Mouse (Mus musculus): ENCODE results near the gene Htr5b. TPM values are rescaled to one million over a fixed set of nuclear protein-coding genes. Genes with fewer than 3 reads are reported as not detected.
A peak's percentile ranks its signal among the peaks of the same experiment; 100 is the strongest.

The Htr5b gene
- polyA plus RNA-seq, 1 experiment from 2014 or later = not detected

DNA sequence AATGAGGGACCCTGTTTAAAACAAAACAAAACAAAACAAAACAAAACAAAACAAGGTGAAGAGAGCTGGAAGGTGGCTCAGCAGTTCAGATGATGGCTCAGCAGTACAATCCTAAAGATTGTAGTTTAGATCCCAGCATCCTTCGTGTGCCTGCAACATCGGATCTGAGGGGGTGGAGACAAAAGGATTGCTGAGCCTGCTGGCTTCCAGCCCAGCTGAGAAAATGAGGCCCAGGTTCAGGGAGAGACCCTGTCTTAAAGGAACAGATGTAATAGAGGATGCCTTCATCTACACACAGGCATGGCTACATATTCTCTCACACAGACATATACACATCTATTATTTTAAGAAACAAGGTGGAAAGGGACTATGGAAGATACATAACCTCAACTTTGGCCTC, 17.1 kb downstream of the Htr5b start:
- H3K4me3 ChIP-seq (ENCODE audit: low read depth, low read length) = no peak overlapping the region
- no peak overlapping the region for H3K4me2 ChIP-seq (ENCODE audit: low read length)
- H3K9ac ChIP-seq (ENCODE audit: low read length) = no peak overlapping the region
- no peaks in the 10 kb centered on the region for H3K4me1 ChIP-seq (replicated peaks; ENCODE audit: control insufficient read depth, insufficient read depth, low read length)
- DNase-seq (ENCODE audit: low spot score) (no peak), ATAC-seq (replicated peaks; ENCODE audit: low FRiP score, low TSS enrichment, low read depth) (no peak)
- no peaks in the 10 kb centered on the region for H3K27me3 ChIP-seq (replicated peaks; ENCODE audit: control insufficient read depth, insufficient read depth, low read length)
- H3K36me3 ChIP-seq (ENCODE audit: control insufficient read depth, insufficient read depth, low read length) = no peaks in the 10 kb centered on the region
- WGBS = 40% methylated on average over 2 of the region's 2 CpGs
- no peaks in the 10 kb centered on the region for H3K9me3 ChIP-seq (ENCODE audit: control insufficient read depth, low read length)
- H3K27ac ChIP-seq (ENCODE audit: low read depth) = no peak overlapping the region

DNA sequence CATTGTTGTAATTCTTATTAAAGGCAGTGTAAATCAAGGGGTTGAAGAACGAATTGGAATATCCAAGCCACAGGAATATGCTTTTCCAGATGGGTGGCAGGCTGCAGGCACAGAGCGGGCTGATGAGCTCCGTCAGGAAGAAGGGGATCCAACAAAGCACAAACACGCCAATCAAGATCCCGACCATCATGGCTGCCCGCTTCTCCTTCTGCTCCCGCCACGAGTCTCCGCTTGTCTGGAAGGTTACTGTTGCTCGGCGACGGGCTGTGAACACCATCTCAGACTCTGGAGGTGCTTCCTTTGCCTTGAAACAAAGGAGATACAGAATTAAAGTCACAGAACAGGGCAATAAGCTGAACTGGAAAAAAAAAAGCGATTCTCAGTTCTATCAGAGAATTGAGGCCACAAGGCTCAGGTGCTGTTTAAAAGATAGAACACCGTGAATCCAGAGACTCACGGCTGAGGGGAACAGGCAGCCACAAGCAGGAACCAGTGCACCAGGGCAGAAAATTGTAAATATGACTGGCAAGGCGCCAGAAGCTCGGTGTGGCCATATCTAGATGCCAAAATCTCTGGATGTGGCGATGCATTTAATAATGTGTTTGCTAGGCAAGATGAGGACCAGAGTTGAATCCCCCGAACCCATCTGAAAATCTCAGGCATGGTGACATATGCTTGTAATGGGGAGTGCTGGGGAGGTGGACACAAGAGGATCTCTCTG, 17.7 kb downstream of the Htr5b start:
- Histone ChIP-seq H3K4me2 (ENCODE audit: low read length) (no peak overlapping the region), H3K4me1 (replicated peaks; ENCODE audit: control insufficient read depth, insufficient read depth, low read length) (no peaks in the 10 kb centered on the region), H3K36me3 (ENCODE audit: control insufficient read depth, insufficient read depth, low read length) (no peaks in the 10 kb centered on the region), H3K4me3 (ENCODE audit: low read depth, low read length) (no peak overlapping the region), H3K27me3 (replicated peaks; ENCODE audit: control insufficient read depth, insufficient read depth, low read length) (no peaks in the 10 kb centered on the region), H3K9me3 (ENCODE audit: control insufficient read depth, low read length) (no peaks in the 10 kb centered on the region), H3K27ac (ENCODE audit: low read depth) (no peak overlapping the region), H3K9ac (ENCODE audit: low read length) (no peak overlapping the region)
- DNase-seq (ENCODE audit: low spot score) = no peak
- 87% methylated on average over 19 of the region's 19 CpGs for WGBS
- no peak for ATAC-seq (replicated peaks; ENCODE audit: low FRiP score, low TSS enrichment, low read depth)

DNA sequence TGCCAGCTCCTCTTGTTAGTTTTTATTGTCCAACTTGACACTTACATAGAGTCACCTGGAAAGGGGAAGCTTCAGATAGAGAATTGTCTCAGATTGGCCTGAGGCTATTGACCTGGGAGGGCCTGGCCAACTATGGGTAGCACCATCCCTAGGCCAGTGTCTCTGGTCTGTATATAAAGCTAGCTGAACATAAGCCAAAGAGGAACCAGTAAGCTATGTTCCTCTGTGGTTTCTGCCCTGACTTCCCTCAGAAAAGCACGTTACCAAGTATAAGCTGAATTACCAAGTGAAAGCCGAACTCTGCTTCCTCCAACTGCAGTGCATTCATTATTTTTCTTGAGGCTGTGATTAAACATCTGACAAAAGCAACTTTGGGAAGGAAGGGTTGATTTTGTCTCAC, 19.5 kb downstream of the Htr5b start:
- Histone ChIP-seq H3K4me3 (ENCODE audit: low read depth, low read length) (no peak overlapping the region), H3K36me3 (ENCODE audit: control insufficient read depth, insufficient read depth, low read length) (no peaks in the 10 kb centered on the region), H3K4me2 (ENCODE audit: low read length) (no peak overlapping the region), H3K27ac (ENCODE audit: low read depth) (no peak overlapping the region), H3K9ac (ENCODE audit: low read length) (no peak overlapping the region), H3K4me1 (replicated peaks; ENCODE audit: control insufficient read depth, insufficient read depth, low read length) (no peaks in the 10 kb centered on the region), H3K9me3 (ENCODE audit: control insufficient read depth, low read length) (no peaks in the 10 kb centered on the region), H3K27me3 (replicated peaks; ENCODE audit: control insufficient read depth, insufficient read depth, low read length) (no peaks in the 10 kb centered on the region)
- WGBS = 83% methylated on average over 2 of the region's 2 CpGs
- DNase-seq (ENCODE audit: low spot score) (no peak), ATAC-seq (replicated peaks; ENCODE audit: low FRiP score, low TSS enrichment, low read depth) (no peak)

DNA sequence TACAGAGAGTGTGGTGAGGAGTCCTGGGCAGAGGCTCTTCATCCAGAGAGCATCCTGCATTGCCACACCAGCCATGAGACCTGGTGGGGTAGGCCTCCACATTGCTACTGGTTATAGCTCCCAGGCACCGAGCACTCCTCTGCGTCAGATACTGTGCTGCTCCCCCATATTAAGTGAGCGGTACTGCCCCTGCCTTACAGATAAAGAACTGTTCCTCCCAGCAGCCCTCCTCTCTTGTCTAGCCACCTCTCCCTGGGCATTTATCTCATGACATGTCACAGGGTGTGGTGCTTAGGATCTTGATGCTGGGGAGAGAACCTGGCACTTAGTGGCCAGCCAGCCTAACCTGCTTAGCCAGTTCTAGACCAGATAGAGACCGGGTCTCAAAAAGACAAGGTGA, 31.2 kb downstream of the Htr5b start:
- Histone ChIP-seq H3K27me3 (replicated peaks; ENCODE audit: control insufficient read depth, insufficient read depth, low read length) (no peaks in the 10 kb centered on the region), H3K36me3 (ENCODE audit: control insufficient read depth, insufficient read depth, low read length) (peaks cover 60% of the 10 kb centered on the region), H3K4me1 (replicated peaks; ENCODE audit: control insufficient read depth, insufficient read depth, low read length) (no peaks in the 10 kb centered on the region), H3K4me3 (ENCODE audit: low read depth, low read length) (no peak overlapping the region), H3K9ac (ENCODE audit: low read length) (no peak overlapping the region), H3K9me3 (ENCODE audit: control insufficient read depth, low read length) (no peaks in the 10 kb centered on the region), H3K27ac (ENCODE audit: low read depth) (no peak overlapping the region), H3K4me2 (ENCODE audit: low read length) (no peak overlapping the region)
- DNase-seq (ENCODE audit: low spot score) (no peak), ATAC-seq (replicated peaks; ENCODE audit: low FRiP score, low TSS enrichment, low read depth) (no peak)
- WGBS = 94% methylated on average over 4 of the region's 4 CpGs

DNA sequence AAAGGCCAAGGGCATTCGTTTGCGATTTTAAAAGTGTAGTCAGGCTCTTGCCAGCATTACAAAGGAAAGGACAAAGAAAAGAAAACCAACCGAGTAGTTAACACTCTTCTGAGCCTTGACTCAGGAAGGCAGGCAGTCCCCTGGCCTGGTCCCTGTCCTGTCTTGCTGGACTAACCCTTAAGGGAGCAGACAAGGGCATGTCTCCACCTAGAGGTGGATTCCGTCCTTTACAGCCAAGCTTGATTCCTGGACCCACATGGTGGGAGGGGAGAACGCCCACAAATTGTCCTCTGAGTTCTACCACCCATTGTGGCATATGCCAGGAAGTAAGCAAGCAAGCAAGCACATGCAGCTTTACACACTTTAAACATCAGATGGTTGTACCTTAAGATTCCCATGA, 38.0 kb downstream of the Htr5b start:
- no peaks in the 10 kb centered on the region for H3K4me1 ChIP-seq (replicated peaks; ENCODE audit: control insufficient read depth, insufficient read depth, low read length)
- ATAC-seq (replicated peaks; ENCODE audit: low FRiP score, low TSS enrichment, low read depth) (no peak), DNase-seq (ENCODE audit: low spot score) (peak; percentile 55)
- no peaks in the 10 kb centered on the region for H3K9me3 ChIP-seq (ENCODE audit: control insufficient read depth, low read length)
- no peak overlapping the region for H3K27ac ChIP-seq (ENCODE audit: low read depth)
- no peak overlapping the region for H3K4me2 ChIP-seq (ENCODE audit: low read length)
- 40% methylated on average over 5 of the region's 5 CpGs for WGBS
- peaks cover 60% of the 10 kb centered on the region for H3K36me3 ChIP-seq (ENCODE audit: control insufficient read depth, insufficient read depth, low read length)
- H3K9ac ChIP-seq (ENCODE audit: low read length) = no peak overlapping the region
- H3K27me3 ChIP-seq (replicated peaks; ENCODE audit: control insufficient read depth, insufficient read depth, low read length) = no peaks in the 10 kb centered on the region
- no peak overlapping the region for H3K4me3 ChIP-seq (ENCODE audit: low read depth, low read length)

DNA sequence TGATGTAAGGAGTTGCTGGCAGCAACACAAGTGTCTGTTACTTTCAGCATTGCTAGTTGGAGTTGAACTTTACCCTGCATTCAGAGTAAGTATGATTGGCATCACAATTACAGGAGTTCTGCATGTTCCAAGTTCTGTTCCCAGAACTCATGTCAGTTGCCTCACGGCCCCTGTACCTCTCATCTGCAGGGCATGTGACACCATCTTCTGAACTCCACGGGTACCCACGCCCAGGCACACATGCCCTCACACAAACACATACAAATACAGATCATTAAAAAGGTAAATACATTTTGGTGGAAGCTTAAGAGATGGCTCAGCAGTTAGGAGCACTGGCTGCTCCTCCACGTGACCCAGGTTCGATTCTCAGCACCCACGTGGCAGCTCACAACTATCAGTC, 41.5 kb downstream of the Htr5b start:
- no peak overlapping the region for H3K9ac ChIP-seq (ENCODE audit: low read length)
- H3K4me2 ChIP-seq (ENCODE audit: low read length) = no peak overlapping the region
- DNase-seq (ENCODE audit: low spot score) (no peak), ATAC-seq (replicated peaks; ENCODE audit: low FRiP score, low TSS enrichment, low read depth) (no peak)
- H3K9me3 ChIP-seq (ENCODE audit: control insufficient read depth, low read length) = no peaks in the 10 kb centered on the region
- H3K27ac ChIP-seq (ENCODE audit: low read depth) = no peak overlapping the region
- no peaks in the 10 kb centered on the region for H3K27me3 ChIP-seq (replicated peaks; ENCODE audit: control insufficient read depth, insufficient read depth, low read length)
- peaks cover 47% of the 10 kb centered on the region for H3K36me3 ChIP-seq (ENCODE audit: control insufficient read depth, insufficient read depth, low read length)
- 89% methylated on average over 6 of the region's 6 CpGs for WGBS
- H3K4me3 ChIP-seq (ENCODE audit: low read depth, low read length) = no peak overlapping the region
- no peaks in the 10 kb centered on the region for H3K4me1 ChIP-seq (replicated peaks; ENCODE audit: control insufficient read depth, insufficient read depth, low read length)

DNA sequence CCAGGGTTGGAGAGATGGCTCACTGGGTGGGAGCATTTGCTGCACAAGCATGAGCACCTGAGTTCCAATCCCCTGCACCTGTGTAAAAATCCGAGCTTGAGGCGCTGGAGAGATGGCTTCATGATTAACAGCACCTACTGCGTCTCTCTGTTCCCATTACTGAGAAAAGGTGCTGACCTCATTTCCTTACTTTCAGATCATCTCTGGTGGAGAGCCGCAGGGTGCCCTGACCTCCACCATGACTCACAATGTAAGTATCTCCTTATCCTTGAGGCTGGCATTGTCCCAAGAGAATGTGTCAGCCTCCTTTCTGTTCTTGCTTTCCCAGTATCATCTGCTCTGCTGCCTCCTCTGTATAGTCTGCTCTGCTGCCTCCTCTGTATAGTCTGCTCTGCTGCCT, 45.2 kb downstream of the Htr5b start:
- H3K4me2 ChIP-seq (ENCODE audit: low read length) = no peak overlapping the region
- DNase-seq (ENCODE audit: low spot score) (no peak), ATAC-seq (replicated peaks; ENCODE audit: low FRiP score, low TSS enrichment, low read depth) (no peak)
- no peak overlapping the region for H3K9ac ChIP-seq (ENCODE audit: low read length)
- H3K27ac ChIP-seq (ENCODE audit: low read depth) = no peak overlapping the region
- 83% methylated on average over 4 of the region's 4 CpGs for WGBS
- peaks cover 53% of the 10 kb centered on the region for H3K36me3 ChIP-seq (ENCODE audit: control insufficient read depth, insufficient read depth, low read length)
- no peaks in the 10 kb centered on the region for H3K9me3 ChIP-seq (ENCODE audit: control insufficient read depth, low read length)
- no peaks in the 10 kb centered on the region for H3K27me3 ChIP-seq (replicated peaks; ENCODE audit: control insufficient read depth, insufficient read depth, low read length)
- no peaks in the 10 kb centered on the region for H3K4me1 ChIP-seq (replicated peaks; ENCODE audit: control insufficient read depth, insufficient read depth, low read length)
- H3K4me3 ChIP-seq (ENCODE audit: low read depth, low read length) = no peak overlapping the region

DNA sequence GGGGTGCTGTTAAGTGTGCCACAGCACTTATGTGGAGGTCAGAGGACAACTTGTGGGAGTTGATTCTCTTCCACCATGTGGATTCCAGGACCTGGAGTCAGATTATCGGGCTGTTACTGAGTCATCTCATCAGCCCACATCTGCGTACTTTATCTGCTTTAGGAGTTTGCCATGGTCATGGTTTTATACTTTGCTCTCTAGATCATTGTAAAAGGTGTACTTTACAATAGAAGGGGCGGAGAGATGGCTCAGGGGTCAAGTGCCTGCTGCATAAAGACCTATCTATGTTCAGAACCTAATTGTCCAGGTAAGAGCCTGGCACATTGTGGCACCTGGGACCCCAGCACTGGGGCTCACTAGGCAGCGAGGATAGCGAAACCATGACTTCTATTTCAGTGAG, 48.9 kb downstream of the Htr5b start:
- Histone ChIP-seq H3K27ac (ENCODE audit: low read depth) (no peak overlapping the region), H3K9me3 (ENCODE audit: control insufficient read depth, low read length) (no peaks in the 10 kb centered on the region)

DNA sequence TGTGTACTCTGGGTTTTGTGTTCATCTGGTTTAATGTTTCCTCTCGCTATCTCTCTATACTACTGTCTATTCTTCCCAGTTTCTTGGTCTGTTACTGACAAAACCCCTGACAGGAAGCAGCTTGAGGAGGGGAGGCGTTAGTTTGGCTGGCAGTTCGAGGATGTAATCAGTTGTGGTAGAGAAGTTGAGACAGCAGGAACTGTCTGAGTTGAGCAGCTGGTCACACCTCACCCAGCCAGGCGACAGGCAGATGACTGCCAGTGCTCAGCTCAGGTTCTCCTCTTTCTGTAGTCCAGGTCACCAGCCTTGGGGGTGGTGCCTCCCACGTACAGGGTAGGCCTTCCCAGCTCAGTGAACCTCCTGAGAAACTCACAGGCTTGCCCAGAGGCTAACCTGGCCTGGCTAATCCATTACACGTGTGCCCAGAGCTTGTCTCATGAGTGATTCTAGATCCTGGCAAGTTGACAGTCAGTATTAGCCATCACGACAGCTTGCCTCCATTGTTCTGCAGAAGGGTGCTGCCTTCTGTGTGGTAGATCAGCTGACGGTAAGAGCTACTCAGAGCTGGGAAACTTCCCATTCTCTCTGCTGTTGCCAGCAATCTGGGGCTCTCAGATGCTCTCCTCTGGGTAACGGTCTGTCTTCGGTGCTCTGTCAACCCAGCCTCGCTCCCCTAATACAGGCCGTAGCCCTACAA, 49.8 kb downstream of the Htr5b start:
- WGBS = 80% methylated on average over 12 of the region's 12 CpGs
- Histone ChIP-seq H3K4me3 (ENCODE audit: low read depth, low read length) (no peak overlapping the region), H3K9me3 (ENCODE audit: control insufficient read depth, low read length) (no peaks in the 10 kb centered on the region), H3K4me1 (replicated peaks; ENCODE audit: control insufficient read depth, insufficient read depth, low read length) (no peaks in the 10 kb centered on the region), H3K9ac (ENCODE audit: low read length) (no peak overlapping the region), H3K4me2 (ENCODE audit: low read length) (no peak overlapping the region), H3K27me3 (replicated peaks; ENCODE audit: control insufficient read depth, insufficient read depth, low read length) (no peaks in the 10 kb centered on the region), H3K27ac (ENCODE audit: low read depth) (no peak overlapping the region), H3K36me3 (ENCODE audit: control insufficient read depth, insufficient read depth, low read length) (peaks cover 48% of the 10 kb centered on the region)
- DNase-seq (ENCODE audit: low spot score) (no peak), ATAC-seq (replicated peaks; ENCODE audit: low FRiP score, low TSS enrichment, low read depth) (no peak)

More for the DNA sequence above, 48.9 kb downstream of the Htr5b start:
- Histone ChIP-seq H3K4me1 (replicated peaks; ENCODE audit: control insufficient read depth, insufficient read depth, low read length) (no peaks in the 10 kb centered on the region), H3K4me2 (ENCODE audit: low read length) (no peak overlapping the region), H3K4me3 (ENCODE audit: low read depth, low read length) (no peak overlapping the region), H3K27me3 (replicated peaks; ENCODE audit: control insufficient read depth, insufficient read depth, low read length) (no peaks in the 10 kb centered on the region), H3K36me3 (ENCODE audit: control insufficient read depth, insufficient read depth, low read length) (peaks cover 48% of the 10 kb centered on the region), H3K9ac (ENCODE audit: low read length) (no peak overlapping the region)
- WGBS = 92% methylated on average over 5 of the region's 5 CpGs
- ATAC-seq (replicated peaks; ENCODE audit: low FRiP score, low TSS enrichment, low read depth) = no peak
- no peak for DNase-seq (ENCODE audit: low spot score)

Data from intestine, embryonic 14.5 days (tissue).